Mouse (Mus musculus) liver, postnatal 0 days (tissue): ENCODE results near the gene Wrap73. TPM values are rescaled to one million over a fixed set of nuclear protein-coding genes. Genes with fewer than 3 reads are reported as not detected.

Source experiments
- ATAC-seq: fragments of 200-750 bp; cut with Nextera tagmentation; 2 replicates; pipeline ENCODE4 v1.8.0; 2017; ENCODE audit warnings: mild to moderate bottlenecking, moderate library complexity
- DNase-seq: peaks from one replicate; pipeline ENCODE4 v3.0.0-alpha.2; 2016
- H3K27ac ChIP-seq: fragments of 300-500 bp; sonication (generic); 2 replicates; pipeline ENCODE4 v1.5.1; 2014; ENCODE audit warnings: antibody characterized with exemption, moderate library complexity, mild to moderate bottlenecking, low read depth
- H3K27me3 ChIP-seq: fragments of 300-500 bp; sonication (generic); 2 replicates; pipeline ENCODE4 v1.6.1; 2014; ENCODE audit warnings: low read length, control low read depth, mixed read lengths; ENCODE audit not compliant: insufficient read depth
- H3K36me3 ChIP-seq: fragments of 300-500 bp; sonication (generic); replicated peaks from 2 replicates; pipeline ENCODE4 v1.6.1; 2014; ENCODE audit warnings: mild to moderate bottlenecking, control low read depth, low read length, moderate library complexity, mixed read lengths; ENCODE audit not compliant: insufficient read depth
- H3K4me1 ChIP-seq: fragments of 300-500 bp; sonication (generic); 2 replicates; pipeline ENCODE4 v1.6.1; 2014; ENCODE audit warnings: antibody characterized with exemption, mild to moderate bottlenecking, control low read depth; ENCODE audit not compliant: insufficient read depth
- H3K4me2 ChIP-seq: fragments of 300-500 bp; sonication (generic); 2 replicates; pipeline ENCODE4 v1.6.1; 2014; ENCODE audit warnings: low read depth, mild to moderate bottlenecking, low read length, moderate library complexity, mixed read lengths
- H3K4me3 ChIP-seq: fragments of 300-500 bp; sonication (generic); 2 replicates; pipeline ENCODE4 v1.5.1; 2014; ENCODE audit warnings: low read depth, low read length
- H3K9ac ChIP-seq: fragments of 300-500 bp; sonication (generic); replicated peaks from 2 replicates; pipeline ENCODE4 v1.6.1; 2014; ENCODE audit warnings: mild to moderate bottlenecking, moderate library complexity
- H3K9me3 ChIP-seq: fragments of 300-500 bp; sonication (generic); 2 replicates; pipeline ENCODE4 v1.6.1; 2016; ENCODE audit warnings: mild to moderate bottlenecking, control low read depth, low read length, mixed read lengths
- CTCF ChIP-seq: sonication (generic); IDR thresholded peaks from 2 replicates; pipeline ENCODE4 v1.5.1; 2016; ENCODE audit warnings: antibody characterized with exemption, low read depth
- EP300 ChIP-seq: IDR thresholded peaks from 2 replicates; pipeline ENCODE4 v1.6.1; 2016; ENCODE audit warnings: antibody characterized with exemption, low read depth, mild to moderate bottlenecking
- WGBS: fragments of 180-500 bp; shearing (Covaris S2); extraction: QIAGEN DNeasy Blood & Tissue Kit; methylation state at CpG from one replicate; pipeline ENCODE4 v1.1.7; 2014; ENCODE audit not compliant: insufficient replicate concordance; 5-methylcytosine and 5-hydroxymethylcytosine counted together
- polyA plus RNA-seq: library from polyadenylated mRNA; unstranded; fragments of >200 nt; fragmentation: Nextera tagmentation; extraction: Ambion mirVana; gene quantifications from 2 replicates; pipeline ENCODE4 v1.2.1, GENCODE M21; 2015

The Wrap73 gene
- polyA plus RNA-seq, 1 experiment from 2014 or later: 14.1 TPM

DNA sequence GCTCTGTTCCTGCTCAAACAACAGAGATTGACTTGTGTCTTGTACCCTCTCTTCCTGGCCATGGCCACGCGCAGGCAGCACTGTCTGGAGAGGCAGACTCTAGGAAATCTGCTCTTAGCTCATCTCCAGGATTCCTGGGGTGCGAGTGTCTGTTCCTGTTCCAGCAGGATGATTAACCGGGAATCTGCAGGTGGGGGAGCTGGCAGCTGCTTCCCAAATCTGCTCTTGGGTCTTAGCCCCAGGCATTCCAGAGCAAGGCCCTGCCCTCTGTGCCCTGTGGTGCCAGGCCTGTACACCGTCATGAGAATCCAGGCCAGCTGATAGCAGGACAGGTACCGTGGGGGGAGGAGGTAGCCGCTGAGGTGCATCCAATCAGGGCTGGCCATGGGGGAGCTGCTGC is 62.4 kb downstream of the Wrap73 start:
- H3K9ac ChIP-seq: no peak overlapping the region
- H3K4me3 ChIP-seq: no peak overlapping the region
- H3K27ac ChIP-seq: no peak overlapping the region
- no peaks in the 10 kb centered on the region for H3K9me3 ChIP-seq
- DNase-seq: no peak
- no peaks in the 10 kb centered on the region for H3K36me3 ChIP-seq
- no peaks in the 10 kb centered on the region for H3K4me1 ChIP-seq
- TF ChIP-seq EP300 (no peak), CTCF (no peak)
- no peak for ATAC-seq
- no peak overlapping the region for H3K4me2 ChIP-seq
- 81% methylated on average over 7 of the region's 7 CpGs for WGBS
- no peaks in the 10 kb centered on the region for H3K27me3 ChIP-seq

DNA sequence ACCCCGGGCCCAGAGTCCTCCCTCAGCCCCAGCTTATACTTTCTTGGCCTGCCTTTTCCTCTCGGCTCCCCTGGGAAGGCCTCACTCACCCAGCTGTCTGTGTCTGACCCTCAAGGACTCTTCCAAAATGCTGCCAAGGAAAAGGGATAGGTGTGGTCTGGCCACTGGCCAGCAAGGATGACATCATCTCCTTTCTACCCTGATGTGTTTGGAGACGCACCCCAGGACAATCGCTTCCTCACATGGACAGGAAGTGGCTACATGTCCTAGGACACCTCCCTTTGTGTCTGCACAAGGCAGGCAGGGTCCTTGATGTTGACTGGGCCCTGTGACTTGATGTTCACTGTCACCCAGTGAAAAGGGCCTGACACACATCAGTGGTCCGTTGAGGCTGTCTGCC is 63.2 kb downstream of the Wrap73 start:
- Histone ChIP-seq H3K27me3 (no peaks in the 10 kb centered on the region), H3K9me3 (no peaks in the 10 kb centered on the region), H3K4me3 (no peak overlapping the region), H3K4me2 (no peak overlapping the region), H3K36me3 (no peaks in the 10 kb centered on the region), H3K9ac (no peak overlapping the region), H3K27ac (no peak overlapping the region), H3K4me1 (no peaks in the 10 kb centered on the region)
- ATAC-seq (no peak), DNase-seq (no peak)
- 55% methylated on average over 5 of the region's 5 CpGs for WGBS
- TF ChIP-seq EP300 (no peak), CTCF (no peak)

DNA sequence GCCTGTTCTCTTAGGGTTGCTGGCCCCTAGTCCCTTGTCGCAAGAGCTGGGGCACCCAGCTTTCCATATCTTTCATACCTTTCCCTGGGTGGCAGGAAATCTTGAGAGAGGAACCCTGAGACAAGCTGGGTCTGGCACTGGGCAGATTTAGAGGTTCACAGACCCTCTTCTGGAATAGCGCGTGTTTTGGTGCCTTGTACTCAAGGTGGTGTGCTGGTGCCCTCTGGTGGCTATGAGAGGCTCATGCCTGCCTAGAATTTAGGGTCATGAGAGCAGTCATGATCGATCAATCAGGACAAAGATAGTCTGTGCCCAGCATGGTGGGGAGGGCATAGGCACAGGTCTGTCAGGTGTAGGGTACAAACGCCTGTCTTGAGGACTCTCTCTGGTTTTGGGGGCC is 65.1 kb downstream of the Wrap73 start:
- Histone ChIP-seq H3K4me2 (no peak overlapping the region), H3K4me3 (no peak overlapping the region), H3K9ac (no peak overlapping the region), H3K27me3 (no peaks in the 10 kb centered on the region), H3K36me3 (no peaks in the 10 kb centered on the region), H3K4me1 (no peaks in the 10 kb centered on the region), H3K27ac (no peak overlapping the region), H3K9me3 (no peaks in the 10 kb centered on the region)
- 14% methylated on average over 5 of the region's 5 CpGs for WGBS
- DNase-seq (peak; percentile 74), ATAC-seq (peak; percentile 72)
- TF ChIP-seq EP300 (no peak), CTCF (peak; percentile 98)

DNA sequence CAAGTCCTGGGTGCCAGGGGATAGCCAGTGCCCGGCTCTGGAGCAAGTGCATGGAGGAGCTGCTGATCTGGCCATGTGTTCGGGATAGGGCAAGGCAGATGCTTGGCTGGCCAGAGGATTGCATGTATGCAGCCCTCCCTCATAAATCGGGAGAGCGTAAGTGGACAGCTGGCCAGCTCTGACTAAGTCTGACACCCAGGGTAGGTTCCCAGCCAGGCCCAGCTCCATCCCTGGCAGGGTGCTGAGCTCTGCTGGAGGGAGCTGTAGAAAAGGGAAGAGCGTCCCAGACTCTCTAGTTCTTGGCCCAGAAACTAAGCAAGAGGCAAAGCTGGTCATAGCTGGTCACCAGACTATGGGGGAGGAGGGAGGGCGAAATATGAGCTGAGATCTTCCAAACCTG is 66.9 kb downstream of the Wrap73 start:
- no peaks in the 10 kb centered on the region for H3K9me3 ChIP-seq
- H3K36me3 ChIP-seq: no peaks in the 10 kb centered on the region
- TF ChIP-seq EP300 (no peak), CTCF (no peak)
- DNase-seq: no peak
- H3K27me3 ChIP-seq: no peaks in the 10 kb centered on the region
- no peak for ATAC-seq
- no peak overlapping the region for H3K4me3 ChIP-seq
- H3K27ac ChIP-seq: no peak overlapping the region
- H3K9ac ChIP-seq: no peak overlapping the region
- no peaks in the 10 kb centered on the region for H3K4me1 ChIP-seq
- 63% methylated on average over 6 of the region's 6 CpGs for WGBS
- no peak overlapping the region for H3K4me2 ChIP-seq

DNA sequence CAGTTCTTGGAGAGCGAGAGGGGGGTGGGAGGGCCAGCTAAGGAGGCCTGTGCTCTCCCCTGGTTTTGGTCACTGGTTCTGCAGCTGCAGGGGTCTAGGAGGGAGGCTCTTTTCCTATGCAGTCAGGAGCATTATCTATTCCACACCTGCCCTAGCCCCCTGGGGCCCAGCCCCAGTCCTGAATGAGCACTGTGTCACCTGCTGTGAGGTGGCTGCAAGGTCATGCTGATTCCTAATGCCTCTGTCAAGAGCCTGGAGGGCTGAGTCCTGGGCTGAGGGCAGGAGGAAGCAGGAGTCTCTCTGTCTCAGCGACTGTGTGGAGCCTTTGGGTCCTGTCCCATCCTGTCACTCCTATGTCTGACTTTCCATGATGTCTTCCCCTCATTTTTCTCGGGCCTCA is 67.7 kb downstream of the Wrap73 start:
- H3K4me1 ChIP-seq: no peaks in the 10 kb centered on the region
- 30% methylated on average over 3 of the region's 3 CpGs for WGBS
- no peaks in the 10 kb centered on the region for H3K27me3 ChIP-seq
- ATAC-seq (no peak), DNase-seq (no peak)
- no peak overlapping the region for H3K27ac ChIP-seq
- no peak overlapping the region for H3K9ac ChIP-seq
- TF ChIP-seq EP300 (no peak), CTCF (no peak)
- H3K4me2 ChIP-seq: no peak overlapping the region
- H3K9me3 ChIP-seq: no peaks in the 10 kb centered on the region
- H3K36me3 ChIP-seq: no peaks in the 10 kb centered on the region
- H3K4me3 ChIP-seq: no peak overlapping the region

DNA sequence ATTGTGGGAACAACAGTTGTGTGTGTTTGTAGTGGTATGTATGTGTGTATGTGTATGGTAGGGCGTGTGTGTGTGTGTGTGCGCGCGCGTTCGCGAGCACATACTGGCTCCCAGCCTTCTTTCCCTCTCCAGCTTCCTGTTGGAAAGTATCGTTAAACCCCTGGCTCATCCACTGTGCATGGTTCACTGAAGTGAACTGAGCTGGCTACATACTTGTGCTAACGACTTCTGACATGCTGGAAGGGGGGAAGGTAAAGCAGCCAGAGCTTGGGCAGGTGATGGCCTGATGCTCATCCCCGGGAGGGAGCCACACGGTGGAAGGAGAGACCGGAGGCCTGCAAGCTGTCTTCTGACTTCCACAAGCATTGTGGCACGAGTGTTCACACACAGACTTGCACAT is 69.3 kb downstream of the Wrap73 start:
- H3K27ac ChIP-seq: no peak overlapping the region
- ATAC-seq (no peak), DNase-seq (no peak)
- H3K9me3 ChIP-seq: no peaks in the 10 kb centered on the region
- WGBS: 78% methylated on average over 13 of the region's 13 CpGs
- H3K4me3 ChIP-seq: no peak overlapping the region
- no peak for TF ChIP-seq EP300
- no peak for TF ChIP-seq CTCF
- no peak overlapping the region for H3K4me2 ChIP-seq
- H3K36me3 ChIP-seq: no peaks in the 10 kb centered on the region
- H3K4me1 ChIP-seq: no peaks in the 10 kb centered on the region
- H3K9ac ChIP-seq: no peak overlapping the region
- H3K27me3 ChIP-seq: no peaks in the 10 kb centered on the region

DNA sequence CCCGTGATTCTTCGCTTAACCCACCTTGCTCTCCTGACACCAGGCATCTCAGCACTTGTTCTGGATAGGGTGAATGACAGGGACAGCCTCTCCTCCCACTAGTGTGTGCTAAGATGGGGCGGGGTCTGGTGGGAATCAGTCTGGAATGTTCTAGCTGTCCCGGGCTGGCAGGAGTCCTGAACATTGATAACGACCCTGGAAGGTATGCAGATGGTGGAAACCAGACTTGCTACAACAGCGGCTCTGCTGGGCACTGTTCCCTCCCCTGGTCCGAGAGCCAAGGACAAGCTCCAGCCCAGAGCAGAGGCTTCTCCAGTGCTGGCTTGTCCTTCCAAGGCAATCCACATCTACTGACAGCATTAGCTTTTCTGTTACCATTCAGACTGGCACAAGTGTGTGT is 71.4 kb downstream of the Wrap73 start:
- H3K4me2 ChIP-seq: no peak overlapping the region
- WGBS: 57% methylated on average over 7 of the region's 7 CpGs
- H3K4me3 ChIP-seq: no peak overlapping the region
- no peaks in the 10 kb centered on the region for H3K36me3 ChIP-seq
- TF ChIP-seq EP300 (no peak), CTCF (no peak)
- no peak overlapping the region for H3K9ac ChIP-seq
- H3K27ac ChIP-seq: no peak overlapping the region
- no peaks in the 10 kb centered on the region for H3K27me3 ChIP-seq
- DNase-seq (no peak), ATAC-seq (no peak)
- no peaks in the 10 kb centered on the region for H3K9me3 ChIP-seq
- no peaks in the 10 kb centered on the region for H3K4me1 ChIP-seq
